Mouse (Mus musculus) intestine, postnatal 0 days (tissue): Measurements from ENCODE around the gene B3galt1. TPM values are rescaled to one million over a fixed set of nuclear protein-coding genes. Genes with fewer than 3 reads are reported as not detected.

Experiments
- ATAC-seq: fragments of 200-750 bp; cut with Nextera tagmentation; 2 replicates; pipeline ENCODE4 v1.8.0; 2017; ENCODE audit warnings: mild to moderate bottlenecking, moderate TSS enrichment, moderate library complexity
- H3K27ac ChIP-seq: fragments of 300-500 bp; sonication (generic); 2 replicates; pipeline ENCODE4 v1.5.1; 2014; ENCODE audit warnings: mild to moderate bottlenecking, low read depth, low read length, moderate library complexity
- H3K27me3 ChIP-seq: fragments of 300-500 bp; sonication (generic); replicated peaks from 2 replicates; pipeline ENCODE4 v1.6.1; 2014; ENCODE audit warnings: low read length, mixed read lengths; ENCODE audit not compliant: control insufficient read depth, insufficient read depth
- H3K36me3 ChIP-seq: fragments of 300-500 bp; sonication (generic); 2 replicates; pipeline ENCODE4 v1.6.1; 2014; ENCODE audit warnings: mild to moderate bottlenecking, moderate library complexity; ENCODE audit not compliant: control insufficient read depth, insufficient read depth
- H3K4me1 ChIP-seq: fragments of 300-500 bp; sonication (generic); replicated peaks from 2 replicates; pipeline ENCODE4 v1.6.1; 2014; ENCODE audit warnings: antibody characterized with exemption, low read length, mixed read lengths; ENCODE audit not compliant: control insufficient read depth, insufficient read depth
- H3K4me2 ChIP-seq: fragments of 300-500 bp; sonication (generic); replicated peaks from 2 replicates; pipeline ENCODE4 v1.6.1; 2014; ENCODE audit warnings: low read depth, mild to moderate bottlenecking, moderate library complexity
- H3K4me3 ChIP-seq: fragments of 300-500 bp; sonication (generic); 2 replicates; pipeline ENCODE4 v1.5.1; 2014; ENCODE audit warnings: low read depth, low read length
- H3K9ac ChIP-seq: fragments of 300-500 bp; sonication (generic); 2 replicates; pipeline ENCODE4 v1.6.1; 2014; ENCODE audit warnings: mild to moderate bottlenecking, low read depth, low read length
- H3K9me3 ChIP-seq: fragments of 300-500 bp; sonication (generic); 2 replicates; pipeline ENCODE4 v1.6.1; 2016; ENCODE audit warnings: mixed run types; ENCODE audit not compliant: control insufficient read depth
- CTCF ChIP-seq: sonication (generic); IDR thresholded peaks from 2 replicates; pipeline ENCODE4 v1.5.1; 2016; ENCODE audit warnings: low read depth, mild to moderate bottlenecking, control low read depth, antibody characterized with exemption, moderate library complexity
- WGBS: fragments of 180-500 bp; shearing (Covaris S2); extraction: QIAGEN DNeasy Blood & Tissue Kit; methylation state at CpG from one replicate; pipeline ENCODE4 v1.1.7; 2014; 5-methylcytosine and 5-hydroxymethylcytosine counted together
- polyA plus RNA-seq: library from polyadenylated mRNA; unstranded; fragments of >200 nt; fragmentation: Nextera tagmentation; extraction: Ambion mirVana; gene quantifications from 2 replicates; pipeline ENCODE4 v1.2.1, GENCODE M21; 2015

B3galt1 gene
- polyA plus RNA-seq, 1 experiment from 2014 or later: 1.3 TPM

DNA sequence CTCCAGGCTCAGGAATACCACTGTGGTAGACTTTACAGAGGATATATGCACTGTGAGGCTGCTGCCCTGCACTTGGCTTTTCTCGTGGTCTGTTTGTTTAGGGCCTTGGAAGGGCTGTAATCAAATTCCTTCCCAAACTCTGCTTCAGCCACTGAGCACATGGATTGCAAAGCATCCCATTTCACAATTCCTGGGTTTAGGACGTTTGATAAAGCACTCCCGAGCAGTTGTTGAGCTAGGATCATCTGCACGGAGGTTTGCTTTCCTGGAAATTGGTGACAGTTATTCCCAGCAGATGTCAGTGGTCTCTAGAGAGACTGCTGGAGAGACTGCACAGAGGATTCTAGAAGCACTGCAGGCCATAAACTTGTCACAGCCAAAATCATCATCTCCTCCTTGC lies 520.4 kb downstream of the B3galt1 start:
- Histone ChIP-seq H3K36me3 (no peaks in the 10 kb centered on the region), H3K4me1 (no peaks in the 10 kb centered on the region), H3K27me3 (no peaks in the 10 kb centered on the region), H3K4me2 (no peak overlapping the region), H3K9me3 (no peaks in the 10 kb centered on the region), H3K27ac (no peak overlapping the region), H3K9ac (no peak overlapping the region), H3K4me3 (no peak overlapping the region)
- TF ChIP-seq CTCF: 0 out of 2 replicates have a peak, but pooled peaks have one; percentile 14
- 39% methylated on average over 4 of the region's 4 CpGs for WGBS
- ATAC-seq: no peak

DNA sequence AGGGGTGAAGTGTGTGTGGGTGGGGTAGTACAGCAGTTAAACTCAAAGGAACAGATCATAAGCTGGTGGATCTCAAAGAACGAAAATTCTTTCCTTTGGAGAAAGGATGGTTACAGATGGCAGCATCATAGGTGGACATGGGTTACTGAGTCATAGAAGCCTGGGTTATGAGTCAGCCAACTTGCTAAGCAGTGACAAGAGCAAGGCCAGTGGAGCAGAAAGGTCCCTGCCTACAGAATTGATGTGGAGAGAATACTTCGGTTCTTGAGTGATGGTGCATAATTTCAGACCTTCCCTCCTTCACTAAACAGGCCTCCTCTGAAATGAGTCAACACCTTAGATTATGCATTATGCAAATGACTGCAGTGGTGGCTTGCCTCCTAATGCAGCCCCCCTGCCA lies 525.9 kb downstream of the B3galt1 start:
- H3K4me3 ChIP-seq: no peak overlapping the region
- H3K36me3 ChIP-seq: no peaks in the 10 kb centered on the region
- H3K4me2 ChIP-seq: no peak overlapping the region
- H3K9me3 ChIP-seq: no peaks in the 10 kb centered on the region
- H3K27ac ChIP-seq: no peak overlapping the region
- no peak overlapping the region for H3K9ac ChIP-seq
- WGBS: 79% methylated on average over 2 of the region's 2 CpGs
- no peak for TF ChIP-seq CTCF
- H3K27me3 ChIP-seq: no peaks in the 10 kb centered on the region
- H3K4me1 ChIP-seq: no peaks in the 10 kb centered on the region
- ATAC-seq: no peak

DNA sequence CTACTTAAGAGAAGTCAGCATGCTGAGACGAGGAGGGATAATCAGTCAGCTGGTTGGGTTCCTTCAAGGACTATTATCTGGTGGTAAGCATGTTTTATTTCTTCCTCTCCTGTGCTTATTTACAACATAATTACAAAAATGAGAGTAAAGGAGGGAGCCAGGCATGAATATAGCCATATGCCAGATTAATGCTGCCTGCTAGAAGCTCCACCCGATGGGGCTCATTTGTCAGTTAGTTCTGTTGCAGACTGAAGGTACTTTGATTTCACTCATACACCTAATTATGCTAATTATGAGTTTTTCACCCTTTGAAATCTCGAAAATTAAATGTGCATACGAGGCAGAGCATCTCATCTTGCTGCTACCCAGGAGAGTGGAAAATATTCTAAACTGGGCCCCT lies 539.0 kb downstream of the B3galt1 start:
- no peaks in the 10 kb centered on the region for H3K9me3 ChIP-seq
- no peaks in the 10 kb centered on the region for H3K36me3 ChIP-seq
- H3K27ac ChIP-seq: no peak overlapping the region
- H3K4me3 ChIP-seq: no peak overlapping the region
- no peak for ATAC-seq
- TF ChIP-seq CTCF: no peak
- H3K9ac ChIP-seq: no peak overlapping the region
- WGBS: 77% methylated on average over 4 of the region's 4 CpGs
- H3K4me2 ChIP-seq: no peak overlapping the region
- H3K4me1 ChIP-seq: no peaks in the 10 kb centered on the region
- H3K27me3 ChIP-seq: no peaks in the 10 kb centered on the region

DNA sequence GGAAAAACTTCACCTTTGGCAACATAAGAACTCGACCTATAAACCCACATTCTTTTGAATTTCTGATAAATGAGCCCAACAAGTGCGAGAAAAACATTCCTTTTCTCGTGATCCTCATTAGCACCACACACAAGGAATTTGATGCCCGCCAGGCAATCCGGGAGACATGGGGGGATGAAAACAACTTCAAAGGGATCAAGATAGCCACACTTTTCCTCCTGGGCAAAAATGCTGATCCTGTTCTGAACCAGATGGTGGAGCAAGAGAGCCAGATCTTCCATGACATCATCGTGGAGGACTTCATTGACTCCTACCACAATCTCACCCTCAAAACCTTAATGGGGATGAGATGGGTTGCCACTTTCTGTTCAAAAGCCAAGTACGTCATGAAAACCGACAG lies 552.4 kb downstream of the B3galt1 start:
- no peaks in the 10 kb centered on the region for H3K9me3 ChIP-seq
- H3K27me3 ChIP-seq: no peaks in the 10 kb centered on the region
- no peak overlapping the region for H3K27ac ChIP-seq
- 76% methylated on average over 8 of the region's 8 CpGs for WGBS
- no peak overlapping the region for H3K4me2 ChIP-seq
- H3K36me3 ChIP-seq: no peaks in the 10 kb centered on the region
- no peak overlapping the region for H3K4me3 ChIP-seq
- H3K9ac ChIP-seq: no peak overlapping the region
- peak; percentile 47 for TF ChIP-seq CTCF
- no peak for ATAC-seq
- no peaks in the 10 kb centered on the region for H3K4me1 ChIP-seq

DNA sequence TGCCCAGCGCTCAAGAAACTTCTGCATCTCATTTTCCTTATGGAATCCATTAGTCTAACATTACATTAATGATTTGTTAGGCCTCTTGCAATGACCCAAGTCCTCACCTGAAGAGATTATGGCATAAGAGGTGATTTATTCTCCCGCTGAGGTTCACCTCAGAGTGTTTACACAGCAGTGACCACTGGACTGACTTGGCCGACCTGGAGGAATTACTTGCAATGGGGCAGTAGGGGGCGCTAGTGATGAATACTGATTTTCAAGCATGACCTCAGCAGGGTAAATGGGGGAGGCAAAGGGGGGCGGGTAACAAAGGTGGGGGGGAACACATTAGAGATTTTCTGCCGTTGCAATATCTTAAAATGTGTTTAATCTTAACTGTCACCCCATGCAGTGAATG lies 559.1 kb downstream of the B3galt1 start:
- Histone ChIP-seq H3K4me1 (no peaks in the 10 kb centered on the region), H3K27ac (no peak overlapping the region), H3K4me2 (no peak overlapping the region), H3K36me3 (no peaks in the 10 kb centered on the region), H3K9me3 (no peaks in the 10 kb centered on the region; the same call in 1 of the 2 replicates), H3K4me3 (no peak overlapping the region), H3K9ac (no peak overlapping the region), H3K27me3 (no peaks in the 10 kb centered on the region)
- no peak for ATAC-seq
- TF ChIP-seq CTCF: peak; percentile 25; the same call in 1 of the 2 replicates
- WGBS: 50% methylated on average over 6 of the region's 6 CpGs

DNA sequence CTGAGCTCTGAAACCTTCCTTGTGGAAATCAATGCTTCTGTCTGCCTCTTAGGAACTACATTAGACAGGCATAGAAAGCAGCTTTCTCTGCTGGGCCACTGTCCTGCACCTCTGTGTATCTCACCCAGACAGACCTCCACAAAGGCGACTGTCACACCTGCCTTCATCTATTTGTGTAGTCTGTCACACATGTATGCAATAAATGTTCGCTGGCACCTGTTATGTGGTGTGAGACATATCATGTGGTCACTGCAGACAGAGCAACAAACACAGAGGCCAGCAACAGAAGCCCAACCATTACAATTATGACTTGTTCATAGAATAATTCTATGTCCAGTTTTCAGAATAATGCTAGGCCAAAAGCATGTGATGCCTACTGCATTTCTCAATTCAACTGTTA lies 575.4 kb downstream of the B3galt1 start:
- no peaks in the 10 kb centered on the region for H3K9me3 ChIP-seq
- no peaks in the 10 kb centered on the region for H3K27me3 ChIP-seq
- 87% methylated on average over 2 of the region's 2 CpGs for WGBS
- H3K36me3 ChIP-seq: no peaks in the 10 kb centered on the region
- H3K4me1 ChIP-seq: no peaks in the 10 kb centered on the region
- TF ChIP-seq CTCF: no peak
- no peak overlapping the region for H3K4me3 ChIP-seq
- H3K4me2 ChIP-seq: no peak overlapping the region
- H3K27ac ChIP-seq: no peak overlapping the region
- no peak overlapping the region for H3K9ac ChIP-seq
- ATAC-seq: no peak

DNA sequence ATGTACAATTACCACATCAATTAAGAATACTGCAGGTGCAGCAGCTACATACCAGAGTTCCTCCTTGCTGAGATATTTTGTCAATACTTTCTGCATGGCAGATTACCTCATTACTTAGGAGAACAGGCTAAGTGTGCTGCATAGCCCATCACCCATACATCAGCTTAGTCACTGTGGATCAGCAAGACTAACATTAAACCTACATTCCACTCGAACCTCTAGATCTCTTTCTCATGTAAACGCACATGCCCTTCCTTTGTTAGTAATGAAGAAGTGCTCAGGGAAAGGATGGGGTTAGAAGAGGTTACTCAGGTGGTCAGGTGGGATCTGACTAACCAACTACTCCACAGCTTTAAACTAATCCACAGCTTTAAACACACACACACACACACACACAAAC lies 577.6 kb downstream of the B3galt1 start:
- Histone ChIP-seq H3K27me3 (no peaks in the 10 kb centered on the region), H3K9me3 (no peaks in the 10 kb centered on the region), H3K4me3 (no peak overlapping the region), H3K36me3 (no peaks in the 10 kb centered on the region), H3K27ac (no peak overlapping the region), H3K9ac (no peak overlapping the region), H3K4me2 (no peak overlapping the region), H3K4me1 (no peaks in the 10 kb centered on the region)
- no peak for ATAC-seq
- no peak for TF ChIP-seq CTCF
- 72% methylated on average over 2 of the region's 2 CpGs for WGBS
